In genomic region chr10:119065133-119065817, GRCm38 (mm10) we compare ENCODE assay signal across 7 mouse cellular contexts.
DNase-seq lines count a peak whose midpoint lies in the region; ATAC-seq lines count a peak whose summit lies in the region.

No protein-coding gene starts in this region.

- H3K27me3 ChIP-seq in forebrain, embryonic 16.5 days (replicated peaks; ENCODE audit: control insufficient read depth, insufficient read depth, low read length) = no peaks in the 10 kb centered on the region
- H3K27me3 ChIP-seq in splenic B cell, adult 2 months (ENCODE audit: control insufficient read depth, insufficient read depth, low read length, poor library complexity, severe bottlenecking) = no peaks in the 10 kb centered on the region

- peak overlapping the region; percentile 18; the same call in 1 of the 2 replicates for H3K4me3 ChIP-seq in forebrain, embryonic 16.5 days (replicated peaks; ENCODE audit: low read length)

- peaks cover 7% of the 10 kb centered on the region for H3K4me1 ChIP-seq in forebrain, embryonic 16.5 days (replicated peaks; ENCODE audit: control insufficient read depth, insufficient read depth, low read length)

- ATAC-seq in forebrain, embryonic 16.5 days = peak; percentile 87

- H3K36me3 ChIP-seq in forebrain, embryonic 16.5 days (ENCODE audit: control insufficient read depth, insufficient read depth) = no peaks in the 10 kb centered on the region
- H3K36me3 ChIP-seq in splenic B cell, adult 2 months (ENCODE audit: control insufficient read depth, insufficient read depth, low read length, poor library complexity, severe bottlenecking) = no peaks in the 10 kb centered on the region; the same call in 1 of the 2 replicates

- H3K9ac ChIP-seq in forebrain, embryonic 16.5 days (replicated peaks; ENCODE audit: low read depth, low read length) = 0 out of 2 replicates have a peak overlapping the region, but pooled peaks have one; percentile 39

- H3K9me3 ChIP-seq in forebrain, embryonic 16.5 days (ENCODE audit: control insufficient read depth, low read length) = no peaks in the 10 kb centered on the region

- peak overlapping the region; percentile 50 for H3K4me2 ChIP-seq in forebrain, embryonic 16.5 days (ENCODE audit: low read length)

- peak overlapping the region; percentile 37; the same call in 1 of the 2 replicates for H3K27ac ChIP-seq in forebrain, embryonic 16.5 days (ENCODE audit: low read length)

- peak; percentile 69 for DNase-seq in MEL-GATA-1-ER (ENCODE audit: extremely low read depth, low read depth)
- DNase-seq in adrenal gland, adult 2 months = peak; percentile 88
- DNase-seq in heart, postnatal 25 days (ENCODE audit: low spot score) = peak; percentile 49
- peak; percentile 80 to 91 for DNase-seq in kidney, postnatal 25 days
- peak; percentile 43 to 66 for DNase-seq in lung, postnatal 4 days
- peak; percentile 54 for DNase-seq in splenic B cell, adult 2 months (ENCODE audit: low read depth, low spot score)

- intact Hi-C loops in heart, postnatal 25 days (cut with DNase I) = loop anchor here (1.0 kb wide), 1 partner anchor 266 kb away; no protein-coding TSS in a partner anchor

- 16% methylated on average over 23 of the region's 23 CpGs for WGBS in forebrain, embryonic 16.5 days

Comparison
In these comparisons a context has a peak if more than half of its experiments do, and no peak if none do; other contexts are left out.
1. Peak in every context shown above with its lines: DNase-seq, ATAC-seq, H3K4me3 ChIP-seq and H3K27ac ChIP-seq.